Mouse (Mus musculus) hindbrain, embryonic 15.5 days (tissue): ENCODE measurements at regions not wholly inside any gene's neighbourhood (a gene's known extent, or its start where the extent isn't known, plus 50 kb on each side); places are given as distances from the start of the nearest gene placed in this dataset.

Experiments
- ATAC-seq: fragments of 200-750 bp; cut with Nextera tagmentation; 2 replicates; pipeline ENCODE4 v1.8.0; 2017; ENCODE audit warnings: low read depth, moderate number of reproducible peaks, moderate TSS enrichment; ENCODE audit not compliant: low FRiP score
- H3K27ac ChIP-seq: fragments of 300-500 bp; sonication (generic); replicated peaks from 2 replicates; pipeline ENCODE4 v1.5.1; 2015; ENCODE audit warnings: mild to moderate bottlenecking, inconsistent platforms
- H3K27me3 ChIP-seq: fragments of 300-500 bp; sonication (generic); 2 replicates; pipeline ENCODE4 v1.6.1; 2015; ENCODE audit warnings: control low read depth, inconsistent platforms
- H3K36me3 ChIP-seq: fragments of 300-500 bp; sonication (generic); 2 replicates; pipeline ENCODE4 v1.6.1; 2015; ENCODE audit warnings: control low read depth, inconsistent platforms
- H3K4me1 ChIP-seq: fragments of 300-500 bp; sonication (generic); replicated peaks from 2 replicates; pipeline ENCODE4 v1.6.1; 2015; ENCODE audit warnings: control low read depth, inconsistent platforms
- H3K4me2 ChIP-seq: fragments of 300-500 bp; sonication (generic); 2 replicates; pipeline ENCODE4 v1.6.1; 2015; ENCODE audit warnings: moderate library complexity, mild to moderate bottlenecking, inconsistent platforms
- H3K4me3 ChIP-seq: fragments of 300-500 bp; sonication (generic); 2 replicates; pipeline ENCODE4 v1.5.1; 2015; ENCODE audit warnings: mild to moderate bottlenecking, inconsistent platforms
- H3K9ac ChIP-seq: fragments of 300-500 bp; sonication (generic); 2 replicates; pipeline ENCODE4 v1.6.1; 2015; ENCODE audit warnings: inconsistent platforms
- H3K9me3 ChIP-seq: fragments of 300-500 bp; sonication (generic); 2 replicates; pipeline ENCODE4 v1.6.1; 2016; ENCODE audit warnings: control low read depth, inconsistent platforms
- WGBS: fragments of 180-500 bp; shearing (Covaris S2); methylation state at CpG from one replicate; pipeline ENCODE4 v1.1.7; 2015; 5-methylcytosine and 5-hydroxymethylcytosine counted together

DNA sequence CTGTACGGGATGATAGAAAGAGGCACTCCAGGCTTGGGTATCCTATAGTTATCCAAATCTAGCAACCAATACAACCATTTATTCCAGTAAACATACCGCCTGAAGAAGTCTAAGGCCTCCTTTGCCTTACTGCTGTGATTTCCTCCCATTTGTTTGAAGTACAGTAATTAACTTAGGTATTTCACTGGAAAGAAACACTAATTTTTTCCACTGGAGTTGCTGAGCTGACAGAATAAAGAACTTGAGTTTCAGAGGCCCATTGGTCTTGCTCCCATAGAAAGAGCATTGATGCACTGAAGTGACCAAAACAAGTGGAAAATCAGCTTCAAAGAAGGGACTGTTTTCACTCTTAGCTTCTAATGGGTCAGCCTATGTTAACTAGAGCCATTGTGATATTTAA is 1100.8 kb upstream of the Gm7489 start:
- 98% methylated on average over 2 of the region's 2 CpGs for WGBS
- no peak overlapping the region for H3K4me2 ChIP-seq
- H3K27ac ChIP-seq, result no peak overlapping the region
- H3K36me3 ChIP-seq, result no peaks in the 10 kb centered on the region
- no peaks in the 10 kb centered on the region for H3K9me3 ChIP-seq
- no peak overlapping the region for H3K9ac ChIP-seq
- no peak for ATAC-seq
- H3K27me3 ChIP-seq, result no peaks in the 10 kb centered on the region
- H3K4me3 ChIP-seq, result no peak overlapping the region
- no peaks in the 10 kb centered on the region for H3K4me1 ChIP-seq

DNA sequence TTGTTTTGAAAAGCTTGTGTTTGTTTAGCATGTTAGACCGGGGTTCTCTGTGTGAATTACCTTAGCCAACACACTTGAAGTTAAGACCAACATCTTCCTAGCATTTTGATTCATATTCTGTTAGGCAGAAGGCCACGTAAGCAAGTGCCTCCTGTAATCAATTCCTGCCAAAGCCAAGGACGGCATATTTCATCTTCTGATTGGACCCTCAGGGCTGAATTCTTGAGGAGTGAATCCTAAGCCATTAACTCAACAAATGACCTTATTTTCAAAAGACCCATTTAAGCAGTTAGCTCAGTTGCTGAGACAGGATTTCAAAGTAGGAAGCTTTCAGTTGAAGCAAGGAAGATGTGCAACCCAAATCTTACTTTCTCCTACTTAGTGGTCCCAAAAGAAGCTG is 1099.5 kb upstream of the Gm7489 start:
- Histone ChIP-seq H3K36me3 (no peaks in the 10 kb centered on the region), H3K27ac (no peak overlapping the region), H3K9me3 (no peaks in the 10 kb centered on the region), H3K27me3 (no peaks in the 10 kb centered on the region), H3K9ac (no peak overlapping the region), H3K4me1 (no peaks in the 10 kb centered on the region), H3K4me3 (no peak overlapping the region), H3K4me2 (no peak overlapping the region)
- ATAC-seq, result no peak
- WGBS, result 69% methylated on average over 3 of the region's 3 CpGs

DNA sequence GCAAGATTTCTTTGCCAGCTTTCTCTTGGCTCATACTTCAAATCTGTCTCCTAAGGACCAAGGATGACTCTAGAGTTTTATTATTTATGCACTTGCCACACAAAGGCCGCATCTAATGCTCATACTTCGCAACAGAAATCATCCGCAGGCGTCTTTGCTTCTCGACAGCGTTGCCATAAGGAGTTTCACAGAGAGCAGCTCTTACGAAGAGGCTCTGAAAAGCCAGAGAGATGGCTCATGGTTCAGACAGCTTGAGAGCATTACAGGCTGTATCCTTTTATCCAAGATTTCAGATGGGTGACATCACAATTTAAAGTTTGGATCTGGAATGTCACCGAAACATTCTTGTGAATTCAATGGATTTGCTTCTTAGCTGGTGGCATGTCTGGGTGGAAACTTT is 1098.7 kb upstream of the Gm7489 start:
- Histone ChIP-seq H3K9me3 (no peaks in the 10 kb centered on the region), H3K27ac (no peak overlapping the region), H3K4me2 (no peak overlapping the region), H3K4me1 (no peaks in the 10 kb centered on the region), H3K27me3 (no peaks in the 10 kb centered on the region), H3K4me3 (no peak overlapping the region), H3K36me3 (no peaks in the 10 kb centered on the region), H3K9ac (no peak overlapping the region)
- 86% methylated on average over 8 of the region's 8 CpGs for WGBS
- no peak for ATAC-seq

DNA sequence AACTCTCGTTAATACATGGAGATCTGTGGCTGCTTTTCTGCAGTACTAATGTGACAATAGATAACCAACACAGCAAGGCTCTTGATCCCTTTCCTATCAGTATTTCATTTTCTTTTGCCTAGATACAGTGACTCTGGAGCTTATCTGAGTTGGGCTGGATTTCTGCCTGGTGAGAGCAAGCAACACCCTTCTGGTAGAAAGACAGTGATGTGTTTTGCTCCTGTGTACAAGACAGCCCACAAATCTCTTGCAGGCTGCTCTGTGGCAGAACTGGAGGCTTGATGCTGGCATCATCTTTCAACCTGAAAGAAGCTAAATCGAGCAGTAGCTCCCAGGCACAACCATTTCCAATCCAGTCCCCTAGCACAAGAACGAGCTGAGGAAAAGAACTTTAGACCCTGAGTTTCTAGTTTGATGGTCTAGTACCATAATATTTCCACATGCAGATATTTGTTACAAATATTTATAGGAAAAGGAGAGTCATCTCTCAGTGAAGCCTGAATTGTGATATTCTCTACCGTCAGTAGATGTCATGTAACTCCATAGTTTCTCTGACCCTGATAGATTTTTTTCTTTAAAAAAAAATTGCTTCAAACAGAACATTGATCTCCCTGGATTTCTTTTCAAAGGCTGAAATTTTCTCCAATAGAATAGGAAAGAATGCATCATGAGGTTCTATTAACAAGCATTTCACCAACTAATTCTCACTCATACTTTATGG is 1079.1 kb upstream of the Gm7489 start:
- Histone ChIP-seq H3K27ac (no peak overlapping the region), H3K27me3 (no peaks in the 10 kb centered on the region), H3K9ac (no peak overlapping the region), H3K4me2 (no peak overlapping the region), H3K4me3 (no peak overlapping the region), H3K36me3 (no peaks in the 10 kb centered on the region), H3K9me3 (no peaks in the 10 kb centered on the region), H3K4me1 (no peaks in the 10 kb centered on the region)
- no peak for ATAC-seq
- 80% methylated on average over 4 of the region's 4 CpGs for WGBS

DNA sequence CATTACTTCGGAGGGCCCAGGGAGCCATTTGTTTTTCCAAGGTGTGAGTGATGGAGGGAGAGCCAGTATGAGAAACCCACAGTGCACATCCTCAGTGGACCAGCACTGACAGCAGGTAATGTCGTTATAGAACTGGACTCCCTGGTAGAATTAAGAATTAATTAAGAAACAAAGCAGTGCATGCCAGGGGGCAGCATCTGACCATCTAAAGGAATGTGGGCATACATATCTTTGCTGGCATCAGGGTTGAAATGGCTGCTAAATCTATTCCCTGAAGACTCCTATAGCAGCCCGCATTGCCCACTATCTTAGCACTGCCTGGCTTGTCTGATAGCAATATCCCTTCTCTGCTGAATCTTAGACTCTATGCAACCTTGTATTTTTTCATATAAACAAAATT is 1076.1 kb upstream of the Gm7489 start:
- Histone ChIP-seq H3K36me3 (no peaks in the 10 kb centered on the region), H3K4me1 (no peaks in the 10 kb centered on the region), H3K4me2 (no peak overlapping the region), H3K9me3 (no peaks in the 10 kb centered on the region), H3K9ac (no peak overlapping the region), H3K27me3 (no peaks in the 10 kb centered on the region), H3K27ac (no peak overlapping the region), H3K4me3 (no peak overlapping the region)
- WGBS, result 66% methylated on average over 3 of the region's 3 CpGs
- ATAC-seq, result no peak

DNA sequence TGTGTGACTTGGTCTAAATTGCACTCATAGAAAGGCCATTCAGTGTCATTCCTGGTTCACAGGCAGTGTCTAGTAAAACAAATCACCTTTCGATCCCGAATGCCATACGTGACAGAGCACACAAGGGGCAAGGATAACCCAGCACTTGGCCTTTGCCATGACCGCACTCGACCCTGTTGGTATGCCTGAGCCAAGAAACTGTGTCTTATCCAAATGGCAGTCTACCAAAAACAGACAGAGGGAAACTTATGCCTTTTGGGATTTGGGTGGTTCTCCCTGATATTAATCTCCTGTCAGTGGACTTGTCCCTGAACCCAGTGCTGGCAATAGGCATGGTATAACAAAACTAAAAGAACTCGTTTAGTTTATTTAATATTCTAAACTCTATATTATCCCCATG is 1063.9 kb upstream of the Gm7489 start:
- Histone ChIP-seq H3K4me1 (no peaks in the 10 kb centered on the region), H3K36me3 (no peaks in the 10 kb centered on the region), H3K27me3 (no peaks in the 10 kb centered on the region), H3K4me3 (no peak overlapping the region), H3K27ac (no peak overlapping the region), H3K9ac (no peak overlapping the region), H3K4me2 (no peak overlapping the region), H3K9me3 (no peaks in the 10 kb centered on the region)
- WGBS, result 88% methylated on average over 6 of the region's 6 CpGs
- no peak for ATAC-seq

DNA sequence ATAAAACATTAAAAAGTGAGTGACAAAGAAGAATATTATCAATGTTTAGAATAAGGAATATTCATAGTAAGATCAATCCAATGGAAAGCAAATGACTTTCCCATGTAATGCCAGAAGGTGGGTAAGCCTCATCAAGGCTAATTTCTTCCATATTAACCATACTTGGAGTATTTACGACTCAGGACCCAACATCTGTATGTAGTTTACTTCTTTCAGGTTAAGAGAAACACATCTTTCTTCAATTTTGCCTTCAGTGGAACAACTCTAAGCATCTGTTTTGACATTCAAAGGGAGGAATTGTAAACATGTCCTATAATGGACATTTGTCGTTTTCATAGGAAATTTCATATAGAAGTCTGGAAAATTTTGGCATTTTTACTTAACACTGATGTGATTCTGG is 1047.8 kb upstream of the Gm7489 start:
- H3K9ac ChIP-seq, result no peak overlapping the region
- H3K9me3 ChIP-seq, result no peaks in the 10 kb centered on the region

DNA sequence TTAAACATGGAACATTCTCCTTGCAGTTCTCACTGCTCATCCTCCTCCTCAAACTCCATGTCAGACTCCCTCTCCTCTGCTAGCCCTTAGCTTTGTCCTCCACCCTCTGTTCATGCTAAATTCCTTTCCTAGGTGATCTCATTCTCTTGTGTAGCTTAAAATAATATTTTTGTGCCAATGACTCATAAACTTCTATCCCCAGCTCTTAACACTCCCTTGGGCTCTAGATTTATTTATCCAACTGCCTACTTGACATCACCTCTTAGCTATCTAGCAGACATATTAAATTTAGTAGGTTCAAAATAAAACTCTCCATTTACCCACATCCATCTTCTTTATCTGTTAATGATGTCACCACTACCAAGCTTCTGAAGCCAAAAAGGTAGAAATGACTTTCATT is 1036.6 kb upstream of the Gm7489 start:
- Histone ChIP-seq H3K27me3 (no peaks in the 10 kb centered on the region), H3K9me3 (no peaks in the 10 kb centered on the region), H3K36me3 (no peaks in the 10 kb centered on the region), H3K4me3 (no peak overlapping the region), H3K27ac (no peak overlapping the region), H3K4me2 (no peak overlapping the region), H3K4me1 (no peaks in the 10 kb centered on the region), H3K9ac (no peak overlapping the region)
- ATAC-seq, result no peak

More for the DNA sequence above, 1047.8 kb upstream of the Gm7489 start:
- H3K27me3 ChIP-seq, result no peaks in the 10 kb centered on the region
- no peak overlapping the region for H3K4me3 ChIP-seq
- H3K4me2 ChIP-seq, result no peak overlapping the region
- 95% methylated on average over 2 of the region's 2 CpGs for WGBS
- no peaks in the 10 kb centered on the region for H3K4me1 ChIP-seq
- no peak for ATAC-seq
- H3K36me3 ChIP-seq, result no peaks in the 10 kb centered on the region
- no peak overlapping the region for H3K27ac ChIP-seq

DNA sequence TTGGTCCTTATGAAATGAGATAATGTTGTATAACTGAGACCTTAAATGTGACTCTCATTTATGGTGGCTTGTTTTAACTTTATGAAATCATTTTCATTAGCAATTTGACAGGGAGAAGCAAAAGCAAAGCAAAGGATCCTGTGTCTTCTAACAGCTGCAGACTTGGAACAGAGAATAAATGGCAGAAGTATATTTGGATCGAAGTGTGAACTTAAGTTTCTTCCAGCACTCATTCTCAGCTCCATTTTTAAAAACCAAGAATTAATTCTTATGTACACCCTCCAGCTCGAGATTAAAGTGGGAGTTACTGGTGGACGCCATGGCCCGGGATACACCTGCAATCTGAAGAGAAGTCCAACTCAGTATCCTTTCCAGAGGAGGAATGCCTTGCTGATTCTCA is 1026.0 kb upstream of the Gm7489 start:
- Histone ChIP-seq H3K9ac (no peak overlapping the region), H3K27ac (no peak overlapping the region), H3K4me3 (no peak overlapping the region), H3K27me3 (no peaks in the 10 kb centered on the region), H3K4me1 (no peaks in the 10 kb centered on the region), H3K4me2 (no peak overlapping the region), H3K9me3 (no peaks in the 10 kb centered on the region), H3K36me3 (no peaks in the 10 kb centered on the region)
- no peak for ATAC-seq
- WGBS, result 93% methylated on average over 4 of the region's 4 CpGs

DNA sequence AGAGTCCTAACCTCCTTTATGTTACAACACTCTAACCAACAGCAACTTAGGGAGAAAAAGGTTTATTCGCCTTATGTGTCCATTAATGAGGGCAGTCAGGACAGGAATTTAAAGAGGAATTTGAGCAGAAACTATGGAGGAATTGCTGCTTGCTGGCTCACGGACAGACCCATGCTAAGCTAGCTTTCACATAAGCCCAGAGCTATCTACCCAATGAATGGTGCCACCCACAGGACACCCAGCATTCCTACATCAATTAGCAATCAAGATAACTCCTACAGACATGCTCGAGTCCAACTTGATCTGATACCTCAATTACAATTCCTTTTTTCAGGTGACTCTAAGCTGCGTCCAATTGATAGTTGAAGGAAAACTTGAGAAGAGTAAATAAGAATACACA is 1021.2 kb upstream of the Gm7489 start:
- no peaks in the 10 kb centered on the region for H3K9me3 ChIP-seq
- no peak overlapping the region for H3K4me3 ChIP-seq
- 84% methylated on average over 4 of the region's 4 CpGs for WGBS
- no peak overlapping the region for H3K27ac ChIP-seq
- no peak overlapping the region for H3K9ac ChIP-seq
- H3K27me3 ChIP-seq, result no peaks in the 10 kb centered on the region
- no peak for ATAC-seq
- no peaks in the 10 kb centered on the region for H3K36me3 ChIP-seq
- H3K4me1 ChIP-seq, result no peaks in the 10 kb centered on the region
- H3K4me2 ChIP-seq, result no peak overlapping the region

DNA sequence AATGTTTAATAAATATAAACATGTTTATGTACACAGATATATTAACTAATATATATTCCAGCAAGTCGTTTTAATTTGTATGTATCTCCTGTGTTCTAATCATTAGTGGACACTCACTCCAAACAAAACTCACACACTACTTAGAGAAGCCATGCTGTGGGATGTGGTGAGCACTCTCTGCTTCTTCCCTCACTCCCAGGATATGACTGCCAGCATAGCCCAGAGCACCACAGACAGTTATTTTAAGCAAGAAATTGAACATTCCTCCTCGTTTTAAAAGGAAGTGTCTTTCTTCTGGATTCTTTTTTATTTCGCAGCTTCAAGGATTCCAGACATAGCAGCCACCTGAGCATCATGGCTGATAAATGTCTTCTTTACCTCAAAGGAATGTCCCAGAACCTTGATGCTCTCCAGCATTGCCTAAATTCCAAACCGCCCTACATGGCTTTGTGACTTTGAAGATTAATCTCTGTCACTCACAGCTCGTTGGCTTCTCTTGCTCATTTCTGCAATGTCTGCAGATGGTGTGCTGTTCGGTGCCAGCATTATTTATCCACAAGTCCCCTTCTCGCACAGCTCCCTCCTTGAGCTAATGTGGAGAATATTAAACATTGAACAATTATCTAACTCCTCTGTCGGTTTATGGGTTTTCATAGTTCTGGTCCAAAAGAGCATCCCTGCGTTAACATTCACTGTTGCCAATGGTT is 992.3 kb upstream of the Gm7489 start:
- H3K9ac ChIP-seq, result no peak overlapping the region
- no peaks in the 10 kb centered on the region for H3K27me3 ChIP-seq
- WGBS, result 66% methylated on average over 9 of the region's 9 CpGs
- no peak overlapping the region for H3K4me3 ChIP-seq
- H3K4me2 ChIP-seq, result no peak overlapping the region
- H3K4me1 ChIP-seq, result no peaks in the 10 kb centered on the region
- ATAC-seq, result 0 out of 2 replicates have a peak, but pooled peaks have one; percentile 34
- H3K36me3 ChIP-seq, result no peaks in the 10 kb centered on the region
- H3K27ac ChIP-seq, result no peak overlapping the region
- no peaks in the 10 kb centered on the region for H3K9me3 ChIP-seq

DNA sequence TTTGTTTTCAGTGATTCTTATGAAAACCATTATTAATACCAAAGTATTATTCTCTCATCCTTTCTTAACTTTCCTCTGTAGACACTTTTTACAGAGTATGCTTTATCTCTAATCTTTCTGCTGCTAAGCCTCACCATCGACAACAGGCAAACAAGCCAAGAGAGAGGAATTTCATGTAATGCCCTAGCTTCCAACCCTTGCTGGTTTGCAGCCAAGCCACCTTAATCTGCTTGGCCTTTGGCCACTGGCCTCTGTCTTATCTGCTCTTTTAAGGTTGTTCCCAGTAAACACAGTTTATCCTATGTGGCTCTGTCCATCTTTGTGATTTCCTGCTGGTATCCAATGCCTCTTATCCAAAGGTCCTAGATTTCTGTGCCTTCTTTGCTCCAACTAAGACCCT is 986.6 kb upstream of the Gm7489 start:
- 87% methylated on average over 1 of the region's 1 CpGs for WGBS
- H3K9ac ChIP-seq, result no peak overlapping the region
- H3K9me3 ChIP-seq, result no peaks in the 10 kb centered on the region
- no peak for ATAC-seq
- no peaks in the 10 kb centered on the region for H3K4me1 ChIP-seq
- H3K27me3 ChIP-seq, result no peaks in the 10 kb centered on the region
- no peak overlapping the region for H3K4me2 ChIP-seq
- H3K27ac ChIP-seq, result no peak overlapping the region
- H3K4me3 ChIP-seq, result no peak overlapping the region
- no peaks in the 10 kb centered on the region for H3K36me3 ChIP-seq

DNA sequence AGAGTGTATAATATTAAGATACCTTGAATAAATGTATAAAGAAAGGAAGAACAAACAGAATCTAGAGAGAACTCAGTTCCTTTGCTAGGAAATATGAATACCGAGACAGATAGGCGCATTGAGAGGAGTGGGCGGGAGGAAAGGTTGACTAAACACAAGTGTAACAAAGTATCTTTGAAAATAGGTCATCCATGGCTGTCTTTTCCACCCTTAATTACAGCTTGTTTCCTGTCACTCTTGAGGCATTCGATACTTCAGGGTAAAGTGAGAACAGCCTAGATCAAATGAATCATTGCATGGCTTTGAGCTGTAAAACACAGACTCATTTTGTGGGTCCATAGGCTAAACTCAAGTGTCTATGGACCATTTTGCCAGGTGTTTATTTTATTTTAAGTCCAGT is 985.3 kb upstream of the Gm7489 start:
- Histone ChIP-seq H3K9ac (no peak overlapping the region), H3K4me3 (no peak overlapping the region), H3K27me3 (no peaks in the 10 kb centered on the region), H3K36me3 (no peaks in the 10 kb centered on the region), H3K4me2 (no peak overlapping the region), H3K27ac (no peak overlapping the region), H3K9me3 (no peaks in the 10 kb centered on the region), H3K4me1 (no peaks in the 10 kb centered on the region)
- 82% methylated on average over 4 of the region's 4 CpGs for WGBS
- no peak for ATAC-seq
